Mouse (Mus musculus) myocyte (in vitro differentiated cells): ENCODE measurements around the gene Mrc2. TPM values are rescaled to one million over a fixed set of nuclear protein-coding genes. Genes with fewer than 3 reads are reported as not detected.

Experiments used
- H3K27me3 ChIP-seq: one replicate; pipeline ENCODE4 v1.6.1; 2011; ENCODE audit not compliant: control insufficient read depth, insufficient read depth, insufficient read length
- H3K36me3 ChIP-seq: one replicate; pipeline ENCODE4 v1.6.1; 2011; ENCODE audit not compliant: control insufficient read depth, insufficient read depth
- H3K4me2 ChIP-seq: one replicate; pipeline ENCODE4 v1.6.1; 2011; ENCODE audit warnings: low read depth, control low read depth
- H3K4me3 ChIP-seq: one replicate; pipeline ENCODE4 v1.5.1; 2011; ENCODE audit warnings: mild to moderate bottlenecking, control low read depth, moderate library complexity
- H3K79me2 ChIP-seq: one replicate; pipeline ENCODE4 v1.6.1; 2011; ENCODE audit not compliant: control insufficient read depth, insufficient read depth
- H3ac ChIP-seq: one replicate; pipeline ENCODE4 v1.6.1; 2011; ENCODE audit not compliant: control insufficient read depth, insufficient read length
- CEBPB ChIP-seq: IDR thresholded peaks from 2 replicates; pipeline ENCODE4 v1.6.1; 2011; ENCODE audit warnings: mild to moderate bottlenecking, moderate library complexity; ENCODE audit not compliant: poor library complexity, insufficient read depth, severe bottlenecking
- E2F4 ChIP-seq: IDR thresholded peaks from one replicate; pipeline ENCODE4 v1.6.1; 2011; ENCODE audit warnings: mild to moderate bottlenecking, control low read depth, moderate library complexity; ENCODE audit not compliant: insufficient read depth
- MAX ChIP-seq: IDR thresholded peaks from one replicate; pipeline ENCODE4 v1.6.1; 2011; ENCODE audit warnings: low read depth, mild to moderate bottlenecking, control low read depth
- MYOD1 ChIP-seq, 3 experiments: IDR thresholded peaks; one replicate each; pipeline ENCODE4 v1.6.1; 2011; ENCODE audit warnings: control low read depth in 2 of 3, low read depth in 2 of 3, mild to moderate bottlenecking in 2 of 3, moderate library complexity in 1 of 3; ENCODE audit not compliant: insufficient read length in 2 of 3, control insufficient read depth in 1 of 3
- MYOG ChIP-seq, 3 experiments: IDR thresholded peaks; one replicate each; pipeline ENCODE4 v1.6.1; 2011; ENCODE audit warnings: control low read depth in 2 of 3, low read depth in 2 of 3, mild to moderate bottlenecking in 2 of 3; ENCODE audit not compliant: insufficient read length in 2 of 3, control insufficient read depth in 1 of 3, insufficient read depth in 1 of 3
- POLR2A ChIP-seq: IDR thresholded peaks from one replicate; pipeline ENCODE4 v1.6.1; 2011; ENCODE audit warnings: low read depth, mild to moderate bottlenecking, control low read depth, moderate library complexity; ENCODE audit not compliant: insufficient read length
- POLR2AphosphoS2 ChIP-seq: IDR thresholded peaks from one replicate; pipeline ENCODE4 v1.6.1; 2011; ENCODE audit warnings: low read depth, control low read depth; ENCODE audit not compliant: insufficient read length
- REST ChIP-seq: IDR thresholded peaks from one replicate; pipeline ENCODE4 v1.6.1; 2011; ENCODE audit warnings: mild to moderate bottlenecking, control low read depth, moderate library complexity; ENCODE audit not compliant: insufficient read depth, insufficient read length
- SRF ChIP-seq: IDR thresholded peaks from one replicate; pipeline ENCODE4 v1.6.1; 2011; ENCODE audit warnings: low read depth; ENCODE audit not compliant: control insufficient read depth, insufficient read length
- TCF12 ChIP-seq: IDR thresholded peaks from one replicate; pipeline ENCODE4 v1.6.1; 2011; ENCODE audit warnings: mild to moderate bottlenecking, control low read depth; ENCODE audit not compliant: poor library complexity, insufficient read depth, severe bottlenecking
- TCF3 ChIP-seq: IDR thresholded peaks from one replicate; pipeline ENCODE4 v1.6.1; 2011; ENCODE audit warnings: low read depth, control low read depth; ENCODE audit not compliant: insufficient read length
- USF1 ChIP-seq: IDR thresholded peaks from one replicate; pipeline ENCODE4 v1.6.1; 2011; ENCODE audit warnings: low read depth, mild to moderate bottlenecking, control low read depth, moderate library complexity
- polyA plus RNA-seq: library from polyadenylated mRNA; unstranded; fragments of >200 nt; fragmentation: generic; extraction: Trizol; gene quantifications from one replicate; pipeline ENCODE4 v1.2.1, GENCODE M21; 2012; ENCODE audit warnings: missing spikeins

The Mrc2 gene
- polyA plus RNA-seq, 1 experiment: 47.7 TPM

DNA sequence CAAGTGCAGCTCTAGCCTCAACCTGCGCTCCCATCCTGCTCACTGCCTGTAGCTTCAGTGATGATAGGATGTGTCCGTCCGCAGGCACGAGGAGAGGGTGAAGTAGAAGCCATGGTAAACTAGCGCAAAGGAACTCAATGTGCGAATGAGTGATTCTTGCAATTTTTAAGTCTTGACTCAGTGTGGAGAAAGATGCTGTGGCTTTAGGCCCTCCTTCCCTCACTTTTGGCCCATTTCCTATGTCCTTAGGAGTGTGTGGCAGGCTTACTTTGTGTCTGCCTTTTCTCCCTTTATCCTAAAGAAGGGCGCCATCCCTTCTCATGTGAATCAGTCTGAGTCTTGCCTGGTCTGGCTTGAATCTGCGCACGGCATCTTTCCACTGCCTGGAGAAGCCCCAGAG lies 9.4 kb upstream of the Mrc2 start:
- no peak overlapping the region for H3ac ChIP-seq
- peak overlapping the region; percentile 30 for H3K4me2 ChIP-seq
- no peaks in the 10 kb centered on the region for H3K27me3 ChIP-seq
- TF ChIP-seq TCF12: no peak
- TF ChIP-seq E2F4: no peak
- no peak for TF ChIP-seq CEBPB
- no peak for TF ChIP-seq TCF3
- no peak for TF ChIP-seq USF1
- no peak for TF ChIP-seq POLR2A
- no peak for TF ChIP-seq MYOG (IDR thresholded peaks at IDR 0.05; ENCODE audit: control insufficient read depth in 1 of 3, insufficient read depth in 1 of 3, insufficient read length in 2 of 3, low read depth in 2 of 3)
- no peak for TF ChIP-seq POLR2AphosphoS2
- H3K36me3 ChIP-seq: peaks cover 39% of the 10 kb centered on the region
- H3K4me3 ChIP-seq: no peak overlapping the region
- H3K79me2 ChIP-seq: no peaks in the 10 kb centered on the region

DNA sequence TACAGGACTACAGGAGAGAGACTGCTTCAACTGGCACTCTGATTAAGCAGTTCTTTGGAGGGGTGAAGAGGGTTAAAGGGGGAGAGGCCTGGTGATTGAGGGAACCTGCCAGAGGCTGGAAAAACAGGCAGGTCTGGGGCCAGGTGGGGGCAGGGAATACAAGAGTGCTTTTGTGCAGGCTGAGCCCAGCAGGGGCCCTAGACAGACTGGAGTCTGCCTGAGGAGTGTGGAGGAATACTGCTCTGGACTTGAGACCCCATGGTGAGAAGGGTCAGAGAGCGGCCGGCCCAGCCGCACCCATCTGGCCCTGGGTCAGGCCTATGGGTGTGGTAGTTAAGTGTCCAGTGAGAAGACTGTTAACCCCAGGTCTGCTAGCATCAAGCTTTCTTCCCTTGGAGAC lies 6.7 kb upstream of the Mrc2 start:
- TF ChIP-seq CEBPB: no peak
- no peak for TF ChIP-seq MAX
- TF ChIP-seq USF1: no peak
- no peak for TF ChIP-seq TCF12
- no peak for TF ChIP-seq MYOG (IDR thresholded peaks at IDR 0.05; ENCODE audit: control insufficient read depth in 1 of 3, insufficient read depth in 1 of 3, insufficient read length in 2 of 3, low read depth in 2 of 3)
- no peak for TF ChIP-seq POLR2AphosphoS2
- no peak for TF ChIP-seq POLR2A
- no peak for TF ChIP-seq E2F4
- no peak for TF ChIP-seq SRF
- no peak for TF ChIP-seq MYOD1 (IDR thresholded peaks at IDR 0.05; ENCODE audit: control insufficient read depth in 1 of 3, insufficient read length in 2 of 3, low read depth in 2 of 3)
- H3K79me2 ChIP-seq: no peaks in the 10 kb centered on the region
- H3K4me2 ChIP-seq: no peak overlapping the region
- no peak overlapping the region for H3ac ChIP-seq
- no peak overlapping the region for H3K4me3 ChIP-seq
- peaks cover 20% of the 10 kb centered on the region for H3K36me3 ChIP-seq
- H3K27me3 ChIP-seq: no peaks in the 10 kb centered on the region

DNA sequence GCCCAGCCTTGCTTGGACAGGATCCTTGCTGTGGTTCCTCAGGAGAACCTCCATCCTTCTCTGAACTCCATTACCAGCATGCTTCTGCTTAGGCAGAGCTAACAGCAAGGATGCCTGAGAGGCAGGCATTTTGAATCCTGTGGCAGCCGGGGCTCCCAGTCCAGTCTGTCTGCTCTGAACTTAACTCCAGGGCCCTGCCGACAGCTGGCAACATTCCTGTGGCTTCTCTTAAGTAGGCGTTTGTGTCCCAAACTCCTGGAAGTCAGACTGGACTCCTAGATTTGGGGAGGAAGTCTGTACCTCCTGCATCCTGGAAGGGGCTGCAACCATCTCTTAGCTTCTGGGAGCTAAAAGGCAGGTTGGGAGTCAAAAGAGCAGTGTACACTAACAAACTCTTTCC lies 3.0 kb upstream of the Mrc2 start:
- TF ChIP-seq TCF3 (no peak), SRF (no peak), TCF12 (peak; percentile 45), MYOD1 (IDR thresholded peaks at IDR 0.05; ENCODE audit: control insufficient read depth in 1 of 3, insufficient read length in 2 of 3, low read depth in 2 of 3) (peak; percentile 41 to 82 (median 80)), POLR2AphosphoS2 (no peak), USF1 (no peak), POLR2A (no peak), MAX (no peak), REST (no peak), E2F4 (no peak), MYOG (IDR thresholded peaks at IDR 0.05; ENCODE audit: control insufficient read depth in 1 of 3, insufficient read depth in 1 of 3, insufficient read length in 2 of 3, low read depth in 2 of 3) (peak; percentile 48 to 85 (median 54)), CEBPB (no peak)
- Histone ChIP-seq H3K4me2 (peak overlapping the region; percentile 40), H3ac (no peak overlapping the region), H3K27me3 (no peaks in the 10 kb centered on the region), H3K79me2 (peaks cover 15% of the 10 kb centered on the region), H3K4me3 (no peak overlapping the region), H3K36me3 (peaks cover 8% of the 10 kb centered on the region)

DNA sequence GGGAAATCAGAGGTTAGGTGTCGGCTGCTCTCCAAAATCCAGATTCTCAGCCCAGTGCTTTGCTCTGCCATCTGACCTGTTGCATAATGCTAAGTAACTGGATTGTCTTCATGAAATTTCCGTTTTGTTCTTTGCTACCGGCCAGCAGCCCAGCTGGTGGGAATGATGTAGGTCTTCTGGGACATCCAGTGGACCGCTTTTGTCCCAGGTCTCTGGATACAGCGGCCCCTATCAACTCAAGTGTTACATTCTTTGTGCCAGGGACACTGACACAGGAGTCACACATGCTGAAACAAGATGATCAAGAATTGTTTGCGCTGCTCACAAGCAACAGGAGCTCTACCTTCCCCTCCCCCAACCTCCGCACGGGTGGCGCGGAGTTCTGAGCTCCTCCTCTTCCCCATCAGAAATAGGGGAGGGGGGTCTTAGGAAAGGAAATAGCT lies 741 bp upstream of the Mrc2 start:
- Histone ChIP-seq H3K36me3 (peaks cover 5% of the 10 kb centered on the region), H3K4me2 (peak overlapping the region; percentile 74), H3K27me3 (no peaks in the 10 kb centered on the region), H3K4me3 (peak overlapping the region; percentile 57), H3K79me2 (peaks cover 38% of the 10 kb centered on the region), H3ac (peak overlapping the region; percentile 69)
- TF ChIP-seq MYOD1 (IDR thresholded peaks at IDR 0.05; ENCODE audit: control insufficient read depth in 1 of 3, insufficient read length in 2 of 3, low read depth in 2 of 3) (no peak), CEBPB (0 out of 2 replicates have a peak, but pooled peaks have one; percentile 37), MAX (no peak), TCF3 (no peak), SRF (no peak)

DNA sequence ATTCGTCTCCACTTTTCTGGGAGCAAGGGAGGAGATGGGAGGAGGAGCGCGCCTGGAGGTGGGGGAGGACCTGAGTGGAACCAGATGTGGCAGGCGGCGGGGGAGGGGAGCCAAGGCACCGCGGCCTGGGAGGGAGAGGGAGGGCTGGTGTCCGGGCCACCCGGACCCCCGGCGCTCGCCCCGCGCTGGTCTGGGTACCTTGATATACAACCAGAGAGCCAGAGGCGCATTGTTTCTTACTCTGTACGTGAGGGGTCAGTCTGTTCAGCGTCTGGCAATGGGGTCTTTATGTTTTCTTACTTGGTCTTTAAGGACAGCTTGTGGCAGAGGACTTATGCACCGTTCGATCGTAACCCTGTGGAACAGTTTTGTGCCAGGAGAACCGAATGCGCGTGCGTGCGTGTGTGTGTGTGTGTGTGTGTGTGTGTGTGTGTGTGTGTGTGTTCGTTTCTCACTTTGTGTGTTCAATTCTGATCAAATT lies 698 bp downstream of the Mrc2 start:
- Histone ChIP-seq H3K27me3 (no peaks in the 10 kb centered on the region), H3K79me2 (peaks cover 52% of the 10 kb centered on the region), H3K36me3 (peaks cover 6% of the 10 kb centered on the region), H3K4me2 (peak overlapping the region; percentile 74), H3K4me3 (peak overlapping the region; percentile 57), H3ac (peak overlapping the region; percentile 69)
- TF ChIP-seq TCF12: no peak
- no peak for TF ChIP-seq TCF3
- TF ChIP-seq MAX: no peak
- no peak for TF ChIP-seq POLR2A
- no peak for TF ChIP-seq E2F4
- TF ChIP-seq POLR2AphosphoS2: no peak
- no peak for TF ChIP-seq MYOD1 (IDR thresholded peaks at IDR 0.05; ENCODE audit: control insufficient read depth in 1 of 3, insufficient read length in 2 of 3, low read depth in 2 of 3)
- no peak for TF ChIP-seq SRF
- no peak for TF ChIP-seq CEBPB
- no peak for TF ChIP-seq REST
- no peak for TF ChIP-seq USF1
- TF ChIP-seq MYOG (IDR thresholded peaks at IDR 0.05; ENCODE audit: control insufficient read depth in 1 of 3, insufficient read depth in 1 of 3, insufficient read length in 2 of 3, low read depth in 2 of 3): no peak
